Mouse (Mus musculus): ENCODE measurements around the gene Myo9b.
"Not testable (repeated sequence)": the region's sequence is repeated elsewhere in the genome, so short reads cannot be mapped to it uniquely, and the experiment has no call there.

Myo9b gene

GRCm38 (mm10) chr8:71296784-71297183 is 24.3 kb downstream of the Myo9b start:
- no peak for DNase-seq (ENCODE audit: low read depth)

DNA sequence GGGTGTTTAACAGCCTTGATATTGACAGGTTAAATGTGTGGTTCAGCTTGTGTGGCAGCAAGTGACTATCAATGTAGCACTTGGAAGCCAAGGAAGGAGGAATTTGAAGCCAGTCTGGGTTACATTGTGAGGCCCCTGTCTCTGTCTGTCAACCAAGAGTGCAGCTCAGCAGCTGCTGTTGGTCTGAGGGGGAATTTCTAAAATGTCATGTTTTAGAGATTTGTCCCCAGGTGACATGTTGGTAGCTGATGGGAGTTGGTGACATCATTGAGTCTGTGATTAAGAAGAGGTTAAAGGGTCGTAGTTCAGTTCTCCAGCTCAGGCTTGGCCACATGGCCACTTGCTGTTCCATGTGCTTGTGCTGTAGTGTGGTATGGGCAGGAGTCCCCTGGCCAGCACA is 24.9 kb downstream of the Myo9b start:
- no peak for DNase-seq (ENCODE audit: low read depth)

GRCm38 (mm10) chr8:71299716-71300115 is 27.2 kb downstream of the Myo9b start:
- no peak for DNase-seq (ENCODE audit: low read depth)

DNA sequence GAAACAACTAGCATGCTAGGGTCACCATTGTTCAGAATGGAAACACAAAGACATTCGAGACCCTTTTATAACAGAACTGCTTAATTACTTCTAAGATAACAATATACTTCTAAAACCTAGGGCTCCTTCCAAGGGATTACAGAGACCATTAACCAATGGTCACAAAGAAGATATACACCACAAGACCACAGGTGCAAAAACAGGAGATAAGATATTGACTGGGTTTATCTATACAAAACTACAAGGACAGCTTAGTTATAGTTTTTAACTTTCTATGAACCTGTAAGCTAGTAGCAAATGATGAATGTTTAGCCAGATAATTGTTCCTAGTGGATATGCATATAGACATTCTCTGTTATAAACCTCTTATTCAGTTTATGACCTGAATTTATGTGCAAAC is 30.3 kb downstream of the Myo9b start:
- DNase-seq (ENCODE audit: low read depth), result no peak

- no peak for DNase-seq (ENCODE audit: low read depth)
Observed at GRCm38 (mm10) chr8:71303632-71304031, 31.1 kb downstream of the Myo9b start.

- no peak for DNase-seq (ENCODE audit: low read depth)
Observed at GRCm38 (mm10) chr8:71305988-71306387, 33.5 kb downstream of the Myo9b start.

- DNase-seq (ENCODE audit: low read depth), result no peak
Observed at GRCm38 (mm10) chr8:71307371-71307770, 34.9 kb downstream of the Myo9b start.

DNA sequence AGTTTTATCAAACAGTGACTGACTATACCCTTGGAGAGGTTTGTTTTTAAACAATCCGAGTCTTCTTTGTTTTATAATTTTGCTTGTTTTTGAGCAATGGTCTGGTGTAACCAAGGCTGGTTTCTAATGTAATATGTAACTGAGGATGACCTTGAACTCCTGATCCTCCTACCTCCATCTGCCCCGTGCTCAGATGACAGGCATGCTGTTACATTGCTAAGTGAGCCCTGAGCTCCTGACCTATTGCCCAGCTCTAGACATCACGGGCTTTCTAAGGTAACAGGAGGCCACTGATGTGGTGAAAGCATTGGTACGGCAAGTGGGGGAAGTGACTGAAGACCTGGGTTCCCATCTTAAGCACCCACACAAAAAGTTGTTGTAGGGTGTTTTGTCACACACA is 35.4 kb downstream of the Myo9b start:
- DNase-seq (ENCODE audit: low read depth), result no peak

- DNase-seq (ENCODE audit: low read depth), result peak; percentile 16
Observed at GRCm38 (mm10) chr8:71310446-71310845, 37.9 kb downstream of the Myo9b start.

DNA sequence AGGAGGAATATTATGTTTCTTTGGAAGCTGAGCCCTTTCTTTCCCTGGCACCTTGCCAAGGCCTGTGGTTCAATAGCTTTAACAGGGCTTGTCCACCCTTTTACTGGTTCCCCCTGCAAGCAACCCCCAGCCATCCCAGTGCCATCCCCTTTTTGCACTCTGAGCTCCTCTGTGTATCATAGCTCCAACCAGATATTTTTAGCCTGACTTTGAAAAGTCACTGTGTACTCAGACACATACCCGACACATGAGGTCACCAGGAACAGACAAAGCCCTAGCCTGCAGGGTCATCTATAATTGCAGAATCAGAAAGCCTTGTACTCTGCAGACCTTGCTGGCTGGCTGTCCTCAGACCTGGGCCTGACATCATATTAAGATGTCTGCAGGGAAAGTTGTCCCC is 40.2 kb downstream of the Myo9b start:
- no peak for DNase-seq (ENCODE audit: low read depth)

DNA sequence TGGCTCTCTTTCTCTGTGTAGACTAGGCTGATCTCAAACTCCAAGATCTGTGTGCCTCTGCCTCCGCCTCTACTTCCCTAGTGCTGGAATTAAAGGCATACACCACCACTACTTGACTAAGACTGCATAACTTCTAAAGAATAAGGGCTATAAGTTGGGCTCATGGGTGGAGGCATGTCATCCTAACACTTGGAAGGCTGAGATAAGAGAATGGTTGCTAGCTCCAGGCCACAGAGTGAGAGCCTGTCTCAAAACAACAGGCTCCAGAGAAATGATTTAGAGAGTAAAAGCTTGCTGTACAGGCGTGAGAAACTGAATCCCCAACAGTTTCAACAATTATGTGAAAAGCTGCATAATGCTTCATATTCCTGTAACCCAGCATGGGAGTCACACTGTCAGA is 41.4 kb downstream of the Myo9b start:
- DNase-seq (ENCODE audit: low read depth), result no peak

GRCm38 (mm10) chr8:71315972-71316371 is 43.5 kb downstream of the Myo9b start:
- no peak for DNase-seq (ENCODE audit: low read depth)

DNA sequence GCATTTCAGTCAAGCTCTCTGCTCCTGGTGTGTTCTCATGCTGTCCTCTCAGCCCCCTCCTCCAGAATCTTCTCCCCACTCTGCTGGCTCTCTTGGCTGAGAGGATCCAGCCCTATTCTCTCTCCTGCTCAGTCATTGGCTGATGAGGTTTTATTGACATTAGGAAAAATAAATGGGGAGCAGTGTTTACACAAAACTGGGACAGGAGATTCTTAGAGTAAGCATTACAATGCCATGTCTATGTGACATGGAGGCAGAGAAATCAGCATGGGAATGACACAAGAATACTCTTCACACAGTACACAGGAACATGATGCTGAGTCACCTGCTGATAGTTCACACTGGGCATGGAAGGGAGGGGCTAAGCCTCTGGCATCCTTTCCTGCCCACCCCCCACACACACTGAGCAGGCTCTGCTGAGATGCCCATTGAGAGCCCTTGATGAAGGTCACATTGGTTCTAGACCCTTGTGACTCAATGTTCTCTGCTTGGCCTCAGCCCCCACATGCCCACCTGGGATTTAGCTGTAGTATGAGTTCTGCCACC is 44.0 kb downstream of the Myo9b start:
- no peak for DNase-seq (ENCODE audit: low read depth)

DNA sequence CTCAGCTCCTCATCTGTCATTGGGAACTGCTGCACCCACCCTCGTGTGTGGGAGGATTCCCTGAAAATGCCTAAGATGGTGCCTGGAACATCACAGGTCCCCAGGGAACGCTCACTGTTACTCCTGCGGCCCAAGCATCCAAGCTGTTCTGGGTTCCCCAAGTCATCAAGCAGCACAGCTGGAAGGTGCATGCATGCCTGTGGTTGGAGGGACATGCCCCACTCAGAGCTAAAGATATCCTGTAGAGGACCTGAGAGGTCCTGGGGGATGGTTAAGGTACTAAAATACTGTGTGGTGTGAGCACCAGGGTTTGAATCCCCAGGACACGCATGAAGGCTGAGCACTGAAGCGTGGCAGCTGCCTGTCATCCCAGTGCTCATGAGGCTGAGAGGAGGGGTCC is 46.1 kb downstream of the Myo9b start:
- not testable (repeated sequence) for DNase-seq (ENCODE audit: low read depth)

DNA sequence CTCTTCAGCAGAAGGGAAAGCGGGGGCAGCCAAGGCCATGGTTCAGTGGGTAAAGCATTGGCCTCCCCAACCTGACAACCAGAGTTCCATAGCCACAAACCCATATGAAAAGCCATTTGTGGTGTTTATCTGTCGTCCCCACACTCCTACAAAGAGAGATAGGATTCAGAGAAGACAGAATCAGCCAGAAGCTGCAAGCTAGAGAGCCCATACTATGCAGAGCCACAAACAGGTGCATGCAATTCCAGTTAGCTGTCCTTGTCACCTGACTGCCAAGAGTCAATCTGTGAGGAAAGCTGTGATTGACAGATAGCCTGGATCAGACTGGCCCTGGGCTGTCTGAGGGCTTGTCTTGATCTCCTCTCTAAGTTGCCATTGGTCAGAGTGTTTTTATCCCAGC is 47.2 kb downstream of the Myo9b start:
- DNase-seq (ENCODE audit: low read depth), result not testable (repeated sequence)

GRCm38 (mm10) chr8:71322939-71323338 is 50.4 kb downstream of the Myo9b start:
- no peak for DNase-seq (ENCODE audit: low read depth)

DNA sequence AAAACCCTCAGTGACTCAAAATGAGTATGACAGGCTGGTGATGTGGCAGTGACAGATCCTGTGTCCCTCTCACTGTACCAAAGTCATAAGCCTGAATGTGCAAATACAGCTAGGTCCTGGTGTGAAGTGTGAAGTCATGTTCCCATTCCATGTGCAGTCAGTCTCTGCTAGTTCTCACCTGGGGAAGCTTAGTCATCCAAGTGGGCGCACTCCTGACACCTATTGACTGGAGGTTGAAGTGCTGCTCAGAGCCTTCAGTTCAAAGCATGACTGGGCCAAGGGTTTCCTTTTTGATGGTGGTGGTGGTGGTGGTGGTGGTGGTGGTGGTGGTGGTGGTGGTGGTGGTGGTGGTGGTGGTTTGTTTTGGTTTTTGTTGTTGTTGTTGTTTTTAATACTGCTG is 52.3 kb downstream of the Myo9b start:
- peak; percentile 65 for DNase-seq (ENCODE audit: low read depth)

DNA sequence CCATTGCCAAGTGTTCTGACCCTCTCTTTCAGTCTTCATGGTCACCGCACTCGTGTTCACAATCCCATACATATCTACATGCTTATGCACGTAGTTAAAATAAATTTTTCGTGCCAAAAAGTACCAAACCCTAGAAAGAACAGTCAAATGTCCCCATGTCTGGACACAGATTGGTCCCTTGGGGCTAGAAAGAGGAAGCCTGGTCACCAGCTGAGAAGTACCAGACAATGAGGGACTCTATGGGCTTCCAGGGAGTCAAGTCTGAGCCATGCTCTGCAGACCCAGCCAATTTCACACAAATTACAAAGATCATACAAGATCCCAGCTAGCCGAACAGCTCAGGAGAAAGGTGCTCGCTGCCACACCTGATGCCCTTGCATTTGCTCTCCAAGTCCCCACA is 65.3 kb downstream of the Myo9b start:
- not testable (repeated sequence) for DNase-seq (ENCODE audit: low read depth)

DNA sequence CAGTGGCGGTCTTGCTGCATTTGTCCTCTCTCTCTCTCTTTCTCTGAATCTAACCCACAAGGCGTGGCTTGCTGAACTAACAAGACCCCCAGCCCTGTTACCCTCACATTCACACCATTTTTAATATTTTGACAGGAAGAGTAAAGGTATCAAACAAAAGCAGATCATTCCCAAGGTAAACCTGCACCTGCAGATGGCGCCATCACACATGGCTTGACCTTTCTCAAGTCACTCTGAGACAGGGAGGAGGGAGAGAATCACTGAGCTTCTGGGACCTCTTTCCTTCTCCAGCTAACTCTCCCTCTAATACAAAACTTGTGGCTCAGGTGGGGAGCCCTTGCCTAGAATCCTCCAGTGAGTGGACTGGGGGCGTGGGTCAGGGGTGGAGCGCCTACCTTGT is 68.1 kb downstream of the Myo9b start:
- peak; percentile 60 for DNase-seq (ENCODE audit: low read depth)

GRCm38 (mm10) chr8:71346581-71346980 is 74.1 kb downstream of the Myo9b start:
- no peak for DNase-seq (ENCODE audit: low read depth)

DNA sequence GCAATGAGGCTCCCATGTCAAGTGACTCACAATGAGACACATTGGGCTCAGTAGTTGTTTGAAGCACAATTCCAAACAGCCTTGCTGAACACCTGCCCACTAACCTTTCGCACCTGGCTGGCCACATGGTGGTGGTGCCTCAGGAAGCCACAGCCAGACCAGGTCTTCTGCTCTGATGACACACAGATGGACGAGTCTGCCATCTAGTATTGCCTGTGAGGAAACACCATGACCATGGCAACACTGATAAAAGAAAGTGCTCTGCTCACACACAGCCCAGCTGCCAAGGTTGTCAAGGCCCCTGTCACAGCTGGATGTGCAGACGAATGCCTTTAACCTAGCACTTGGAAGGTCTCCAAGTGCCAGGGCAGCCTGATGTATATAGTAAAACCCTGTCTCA is 78.6 kb downstream of the Myo9b start:
- no peak for DNase-seq (ENCODE audit: low read depth)

DNA sequence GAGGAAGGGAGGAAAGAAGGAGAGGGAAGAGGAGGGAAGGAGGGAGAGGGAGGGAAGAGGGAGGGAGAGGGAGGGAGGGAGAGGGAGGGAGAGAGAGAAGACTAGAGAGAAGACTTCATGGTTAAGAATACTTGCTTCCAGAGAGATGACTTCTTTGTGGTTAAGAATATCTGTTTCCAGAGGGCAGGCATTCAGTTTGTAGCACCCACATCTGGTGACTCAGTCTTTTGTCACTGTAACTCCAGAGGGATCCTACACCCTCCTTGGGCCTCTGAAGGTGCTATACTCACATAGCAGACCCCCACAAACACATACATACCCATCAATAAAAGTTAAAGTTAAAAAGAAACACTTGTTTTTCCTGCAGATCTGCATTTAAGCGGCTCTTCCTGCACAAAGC is 79.0 kb downstream of the Myo9b start:
- DNase-seq (ENCODE audit: low read depth), result no peak

- DNase-seq (ENCODE audit: low read depth), result no peak
Observed at GRCm38 (mm10) chr8:71358026-71358425, 85.5 kb downstream of the Myo9b start.

DNA sequence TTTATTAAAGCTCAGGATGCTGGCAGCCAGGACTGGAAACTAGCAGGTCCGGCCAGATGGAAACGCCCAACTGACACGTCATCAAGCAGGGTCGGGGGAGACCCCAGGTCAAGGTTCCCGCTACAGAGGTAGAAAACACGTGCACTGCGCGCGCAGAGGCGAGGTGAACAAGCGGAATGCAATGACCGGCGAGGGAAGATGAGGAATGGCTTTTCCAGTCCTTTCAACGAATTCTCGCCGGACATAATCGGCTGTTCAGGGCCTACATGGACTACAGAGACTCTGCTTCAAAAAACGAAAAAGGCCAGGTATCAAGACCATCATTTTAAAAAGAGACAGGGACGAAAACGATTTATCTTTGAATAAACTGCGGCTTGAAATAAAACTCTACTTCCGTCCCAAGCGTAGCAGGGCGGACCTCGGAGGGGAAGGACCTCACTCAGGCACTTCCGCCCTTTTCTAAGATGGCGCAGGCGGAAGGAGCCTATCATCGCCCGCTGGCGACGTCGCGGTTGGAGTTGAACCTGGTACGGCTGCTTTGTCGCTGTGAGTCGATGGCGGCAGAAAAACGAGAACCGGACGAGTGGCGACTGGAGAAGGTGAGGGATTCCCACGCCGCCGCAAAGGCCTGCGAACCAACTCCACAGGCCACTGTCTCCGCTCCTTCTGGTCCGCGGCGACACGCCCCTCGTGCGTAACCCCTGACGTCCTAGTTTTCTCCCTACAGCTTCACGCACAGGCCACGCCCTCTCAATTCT is 94.4 kb downstream of the Myo9b start, which contains the start of gene Use1:
Use1 (plus strand) TSS at position 78 of the 758 bp plus-strand sequence.
- peak; percentile 99 for DNase-seq (ENCODE audit: low read depth)
